Mouse (Mus musculus): ENCODE data around the gene Tmem107.

Tmem107 gene

DNA sequence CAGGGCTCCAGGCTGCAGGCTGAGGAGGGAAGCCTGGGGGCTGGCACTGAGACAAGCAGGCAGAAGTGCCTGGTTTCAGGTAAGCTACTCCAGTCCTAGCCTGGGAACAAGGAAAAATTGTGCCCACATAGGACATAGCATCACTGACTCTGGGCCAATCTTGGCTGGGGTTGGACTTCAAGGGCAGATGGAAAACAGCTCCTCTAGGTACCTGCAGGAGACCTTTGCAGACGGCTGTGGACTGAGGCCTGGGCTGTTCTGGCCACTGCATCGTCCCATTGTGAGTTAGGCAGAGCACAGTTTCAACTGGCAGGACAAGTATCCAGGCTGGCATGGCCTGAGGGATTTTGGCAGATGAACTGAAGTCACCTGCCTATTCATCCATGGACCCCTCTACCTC is 35.2 kb downstream of the Tmem107 start:
- DNase-seq (ENCODE audit: low spot score in 2 of 2): no peak

DNA sequence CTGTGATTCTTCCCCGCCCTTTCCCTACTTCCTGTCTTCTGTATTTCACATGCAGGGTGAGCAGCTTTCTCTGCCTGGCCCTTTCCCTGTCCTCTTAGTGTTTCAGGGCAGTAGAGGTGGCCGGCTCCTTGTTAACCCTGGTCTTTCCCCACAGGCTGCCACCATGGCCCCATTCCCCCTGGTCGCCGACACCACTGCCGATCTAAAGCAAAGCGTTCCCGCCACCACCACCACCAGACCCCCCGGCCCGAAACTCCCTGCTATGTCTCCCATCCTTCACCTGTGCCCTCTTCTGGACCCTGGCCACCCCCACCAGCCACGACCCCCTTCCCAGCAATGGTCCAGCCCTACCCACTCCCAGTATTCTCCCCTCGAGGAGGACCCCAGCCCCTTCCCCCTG is 35.7 kb downstream of the Tmem107 start:
- DNase-seq (ENCODE audit: low spot score in 2 of 2): no peak

DNA sequence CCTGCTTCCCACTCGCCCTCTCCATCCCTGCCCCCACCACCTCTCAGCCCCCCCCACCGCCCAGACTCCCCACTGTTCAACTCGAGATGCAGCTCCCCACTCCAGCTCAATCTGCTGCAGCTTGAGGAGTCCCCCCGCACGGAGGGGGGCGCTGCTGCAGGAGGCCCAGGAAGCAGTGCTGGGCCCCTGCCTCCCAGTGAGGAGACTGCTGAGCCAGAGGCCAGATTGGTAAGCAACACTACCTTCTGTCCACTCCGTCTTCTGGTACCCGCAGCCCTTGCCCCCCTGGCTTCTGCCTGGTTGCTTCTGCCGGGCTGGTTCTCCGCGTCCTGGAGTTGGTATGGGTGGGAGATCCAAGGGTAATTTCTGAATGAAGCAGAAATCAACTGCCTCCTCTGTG is 36.2 kb downstream of the Tmem107 start:
- DNase-seq (ENCODE audit: low spot score in 2 of 2): no peak

DNA sequence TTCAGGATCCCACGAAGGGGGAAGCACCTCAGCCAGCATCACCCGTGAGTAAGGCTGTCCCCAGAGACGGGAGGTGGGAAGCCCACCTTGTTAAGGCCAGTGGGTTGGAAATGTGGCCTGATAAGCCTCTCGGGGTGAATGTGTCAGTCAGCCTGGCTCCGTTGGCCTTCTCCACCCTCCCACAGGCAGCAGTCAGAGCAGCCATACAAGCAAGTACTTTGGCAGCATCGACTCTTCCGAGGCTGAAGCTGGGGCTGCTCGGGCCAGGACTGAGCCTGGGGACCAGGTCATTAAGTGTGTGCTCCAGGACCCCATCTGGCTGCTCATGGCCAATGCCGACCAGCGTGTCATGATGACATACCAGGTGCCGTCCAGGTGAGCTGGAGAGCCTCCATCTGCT is 37.1 kb downstream of the Tmem107 start:
- DNase-seq (ENCODE audit: low spot score in 2 of 2): no peak

DNA sequence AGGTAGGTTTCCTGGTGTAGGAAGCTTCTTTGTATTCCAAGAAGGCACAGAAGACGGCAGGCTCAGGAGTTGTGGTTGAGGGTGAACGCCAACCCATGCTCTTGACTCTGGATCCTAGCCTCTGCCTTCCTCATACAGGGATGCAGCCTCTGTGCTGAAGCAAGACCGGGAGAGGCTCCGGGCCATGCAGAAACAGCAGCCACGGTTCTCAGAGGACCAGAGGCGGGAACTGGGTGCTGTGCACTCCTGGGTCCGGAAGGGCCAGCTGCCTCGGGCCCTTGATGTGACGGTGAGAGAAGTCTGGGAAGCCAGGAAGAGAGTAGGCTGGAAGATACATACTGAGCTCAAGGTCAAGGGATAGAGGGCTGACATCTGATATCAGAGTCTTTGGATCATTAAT is 37.6 kb downstream of the Tmem107 start:
- no peak for DNase-seq (ENCODE audit: low spot score in 2 of 2)

DNA sequence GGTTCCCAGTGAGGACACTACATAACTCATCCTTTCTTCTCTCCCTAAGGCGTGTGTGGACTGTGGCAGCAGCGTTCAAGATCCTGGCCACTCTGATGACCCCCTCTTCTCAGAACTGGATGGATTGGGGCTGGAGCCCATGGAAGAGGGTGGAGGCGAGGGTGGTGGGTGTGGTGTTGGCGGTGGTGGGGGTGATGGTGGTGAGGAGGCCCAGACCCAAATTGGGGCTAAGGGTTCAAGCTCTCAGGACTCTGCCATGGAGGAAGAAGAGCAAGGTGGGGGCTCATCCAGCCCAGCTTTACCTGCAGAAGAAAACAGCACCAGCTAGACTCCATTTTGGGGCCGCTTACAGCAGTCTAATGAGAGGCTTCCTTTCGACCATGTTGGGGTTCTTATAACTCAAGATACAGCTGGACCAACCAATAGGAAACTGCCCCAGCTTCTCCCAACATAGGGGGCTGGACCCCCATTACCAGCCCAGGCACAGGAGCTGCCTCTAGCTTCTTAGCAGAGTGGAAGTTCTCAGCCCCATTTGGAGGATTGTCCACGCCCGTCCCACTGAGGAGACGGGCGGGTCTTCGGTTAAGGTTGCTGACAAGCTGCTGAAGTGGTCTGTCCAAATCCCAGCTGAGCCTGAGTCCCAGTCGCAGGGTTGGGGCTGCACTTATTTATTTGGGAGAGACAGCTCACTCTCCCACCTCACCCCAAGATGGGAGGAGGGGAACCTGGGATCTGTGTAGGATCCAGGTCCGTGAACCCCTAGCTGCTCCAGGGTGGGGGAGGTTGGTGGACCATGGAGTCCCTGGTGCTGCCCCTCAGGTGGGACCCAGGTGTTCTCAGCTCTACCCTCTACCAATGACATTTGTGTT is 38.7 kb downstream of the Tmem107 start:
- DNase-seq (ENCODE audit: low spot score in 2 of 2): no peak

DNA sequence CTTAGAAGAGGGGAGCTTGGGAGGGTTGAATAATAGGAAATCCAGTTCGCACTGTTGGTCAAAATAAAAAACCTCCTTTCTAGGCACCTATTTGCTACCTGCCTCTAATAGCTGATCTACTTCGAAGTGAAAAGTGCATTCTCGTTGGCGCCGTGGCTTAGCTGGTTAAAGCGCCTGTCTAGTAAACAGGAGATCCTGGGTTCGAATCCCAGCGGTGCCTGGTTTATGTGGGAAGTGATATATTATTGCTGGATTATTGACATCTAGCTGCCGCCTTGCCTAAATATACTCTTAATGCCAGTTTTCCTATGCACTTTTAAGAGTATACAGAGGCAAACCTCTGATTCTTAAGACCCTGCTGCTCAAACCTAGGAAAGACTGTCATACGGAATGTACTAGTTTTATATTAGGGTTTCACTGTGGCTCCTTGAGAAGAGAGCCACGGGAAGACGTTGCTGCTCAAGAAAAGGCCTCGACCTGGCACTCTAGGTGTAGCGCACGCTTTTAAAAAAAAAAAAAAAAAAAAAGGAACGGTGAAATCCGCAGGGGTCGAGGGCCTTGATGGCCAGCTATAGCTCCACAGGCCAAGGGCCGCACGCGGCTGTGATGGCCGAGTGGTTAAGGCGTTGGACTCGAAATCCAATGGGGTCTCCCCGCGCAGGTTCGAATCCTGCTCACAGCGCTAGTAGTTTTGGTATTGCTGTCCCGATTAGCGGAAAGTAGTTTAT is 39.9 kb downstream of the Tmem107 start:
- DNase-seq (ENCODE audit: low spot score in 2 of 2): peak; percentile 92 to 94

DNA sequence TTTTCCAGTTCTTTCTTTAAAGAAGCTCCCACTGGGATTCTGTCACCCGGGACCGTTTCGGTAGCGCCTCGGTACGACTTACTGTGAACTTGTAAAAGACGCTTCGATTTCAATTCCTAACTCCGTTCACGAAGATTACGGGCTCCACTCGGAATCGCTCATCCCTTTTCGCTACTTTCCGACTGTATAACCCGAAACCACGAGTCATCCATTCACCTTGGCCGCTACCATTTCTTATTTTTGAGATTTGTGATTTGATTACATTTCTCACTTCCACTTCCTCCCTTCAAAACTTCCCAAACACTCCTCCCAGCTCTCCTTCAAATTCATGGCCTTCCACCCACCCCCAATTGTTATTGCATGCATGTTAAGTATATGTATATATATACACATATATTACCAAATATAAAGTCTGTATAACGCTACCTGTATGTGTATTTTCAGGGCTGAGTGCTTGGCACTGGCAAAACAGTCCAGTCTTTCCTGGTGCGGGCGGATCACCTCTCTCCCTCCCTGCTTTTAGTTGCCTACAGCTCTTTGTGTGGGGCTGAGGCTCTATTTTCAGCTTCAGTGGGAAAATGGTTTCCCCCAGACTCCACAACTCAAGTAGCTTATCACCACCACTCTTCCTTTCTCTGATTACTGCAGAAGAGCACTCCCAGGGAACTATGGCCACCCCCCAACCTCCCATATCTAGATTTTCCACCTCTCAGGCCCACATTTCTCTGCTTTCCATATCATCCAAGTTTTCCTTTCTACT is 40.6 kb downstream of the Tmem107 start:
- DNase-seq (ENCODE audit: low spot score in 2 of 2): no peak

DNA sequence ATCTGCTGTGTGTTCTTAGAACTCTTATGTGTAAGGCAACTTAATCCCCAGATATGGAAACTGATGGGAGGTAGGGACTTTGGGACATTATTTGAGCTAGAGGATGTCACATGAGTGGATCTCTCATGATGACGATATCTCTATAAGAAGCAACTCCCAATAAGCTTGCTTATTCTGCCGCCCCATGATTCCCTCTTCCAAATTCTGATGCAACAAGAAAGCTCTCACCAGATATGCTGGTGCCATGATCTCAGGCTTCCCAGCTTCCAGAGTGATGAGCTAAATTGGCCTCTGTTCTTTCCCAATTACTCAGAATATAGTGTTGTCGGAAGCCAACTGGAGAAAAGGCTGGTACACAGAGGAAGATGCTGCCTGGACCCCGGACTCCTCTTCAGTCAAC is 41.3 kb downstream of the Tmem107 start:
- DNase-seq (ENCODE audit: low spot score in 2 of 2): no peak

DNA sequence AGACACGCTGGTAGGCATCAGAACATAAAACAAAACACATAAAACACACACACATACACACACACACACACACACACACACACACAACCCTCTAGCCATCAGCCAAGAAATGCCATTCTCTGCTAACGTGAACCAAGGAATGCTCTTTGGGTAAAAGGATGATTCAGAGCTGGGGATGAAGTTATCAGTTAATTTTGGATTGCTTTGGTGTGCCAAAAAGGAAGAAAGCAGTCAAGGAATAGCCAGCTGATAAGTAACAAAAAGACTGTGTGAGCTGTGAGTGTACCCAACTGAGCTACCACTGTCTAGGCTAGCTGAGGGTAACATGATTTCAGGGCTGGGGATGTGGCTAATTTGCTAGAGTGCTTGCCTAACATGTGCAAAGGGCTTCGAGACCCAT is 43.4 kb downstream of the Tmem107 start:
- no peak for DNase-seq (ENCODE audit: low spot score in 2 of 2)

DNA sequence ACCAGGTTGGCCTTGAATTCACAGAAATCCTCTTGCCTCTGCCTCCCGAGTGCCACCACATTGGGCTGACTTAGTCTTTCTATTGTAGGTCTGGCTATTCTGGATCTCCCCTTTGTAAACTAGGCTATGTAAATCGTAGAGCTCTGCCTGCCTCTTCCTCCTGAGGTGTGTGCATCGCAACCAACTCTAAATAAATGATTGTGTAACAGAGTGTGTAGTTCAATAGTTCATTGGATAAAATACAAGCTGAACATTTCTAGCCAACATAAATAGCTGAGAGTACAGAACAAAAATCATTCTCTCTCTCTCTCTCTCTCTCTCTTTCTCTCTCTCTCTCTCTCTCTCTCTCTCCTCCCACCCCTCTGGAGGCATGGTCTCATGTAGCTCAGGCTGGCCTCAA is 44.0 kb downstream of the Tmem107 start:
- no peak for DNase-seq (ENCODE audit: low spot score in 2 of 2)

DNA sequence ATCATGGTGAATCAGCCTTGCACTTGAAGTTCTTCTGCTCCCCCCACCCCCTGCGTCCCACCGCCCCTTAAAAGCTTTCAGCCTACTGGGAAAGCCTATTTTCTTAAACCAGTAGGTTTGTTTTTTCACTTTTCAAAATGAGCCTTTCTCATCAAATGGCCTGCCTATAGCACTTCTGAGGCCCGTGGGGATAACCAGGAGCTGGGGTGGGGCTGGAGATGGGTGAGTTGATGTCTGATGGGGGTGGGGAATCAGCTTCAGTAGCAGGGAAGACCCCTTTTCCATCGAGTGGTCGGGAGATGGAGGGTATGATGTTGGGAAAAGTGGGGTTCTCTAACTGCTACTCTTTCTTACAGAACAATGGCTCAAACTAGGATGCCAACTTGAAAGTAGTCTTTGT is 46.2 kb downstream of the Tmem107 start:
- no peak for DNase-seq (ENCODE audit: low spot score in 2 of 2)

DNA sequence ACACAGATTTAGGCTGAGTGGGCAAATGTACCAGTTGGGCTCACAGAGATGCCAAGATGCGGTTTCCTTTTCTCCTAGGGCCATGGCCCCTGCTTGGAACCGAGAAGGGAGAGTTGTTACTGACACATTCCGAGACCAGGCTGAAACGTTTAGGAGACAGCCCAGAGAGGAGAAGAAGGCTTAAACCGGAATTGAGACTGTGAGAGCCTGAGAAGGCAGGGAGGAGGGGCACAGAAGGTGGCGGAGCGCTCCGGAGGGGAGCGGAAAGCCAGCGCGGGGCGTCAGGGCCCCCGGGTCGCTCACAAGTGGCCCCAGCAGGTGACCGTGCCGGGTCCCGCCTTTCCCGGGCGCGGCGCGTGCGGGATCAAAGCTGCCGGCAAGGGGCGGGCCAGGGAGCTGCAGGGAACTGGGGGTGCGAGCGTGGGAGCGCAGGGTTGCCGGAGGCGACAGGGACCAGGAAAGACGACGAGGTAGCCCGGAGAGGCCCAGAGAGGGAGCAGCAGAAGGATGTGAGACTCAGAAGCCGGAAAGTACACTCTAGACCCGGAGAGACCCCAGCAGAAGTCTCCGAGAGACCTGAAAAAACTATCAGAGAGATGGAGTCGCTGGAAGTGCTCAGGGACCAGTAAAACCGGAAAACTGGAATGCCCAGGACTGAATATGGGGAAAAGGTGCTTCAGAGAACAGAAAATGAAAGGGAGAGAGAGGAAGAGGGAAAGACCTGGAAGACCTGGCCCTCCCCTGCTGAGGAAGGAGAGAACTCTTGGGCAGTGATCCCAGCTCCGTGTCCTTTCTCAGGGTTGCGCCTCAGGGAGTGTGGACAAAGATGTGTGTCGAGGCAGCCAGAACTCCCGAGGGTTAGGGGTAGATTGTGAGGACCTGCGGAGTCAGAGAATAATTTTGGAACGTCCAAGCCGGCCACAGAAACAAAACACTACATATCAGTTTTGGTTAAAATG is 47.4 kb downstream of the Tmem107 start:
- peak; percentile 71 to 77 for DNase-seq (ENCODE audit: low spot score in 2 of 2)

DNA sequence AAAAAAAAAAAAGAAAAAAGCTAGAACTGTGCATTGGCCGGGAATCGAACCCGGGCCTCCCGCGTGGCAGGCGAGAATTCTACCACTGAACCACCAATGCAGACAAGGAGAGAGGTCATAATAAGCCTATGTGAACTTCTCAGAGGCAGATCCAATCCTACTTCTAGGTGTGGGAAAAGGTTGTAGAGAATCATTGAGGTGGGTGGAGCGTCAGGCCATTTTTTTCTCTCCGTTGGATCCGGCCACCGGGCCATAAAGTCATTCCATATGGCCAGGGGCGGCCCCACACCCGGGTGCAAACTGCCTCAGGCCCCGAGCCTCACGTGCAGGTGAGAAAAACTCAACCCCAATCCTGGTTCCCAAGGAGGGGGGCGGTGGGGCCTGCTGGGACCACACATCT is 48.2 kb downstream of the Tmem107 start:
- peak; percentile 87 to 94 for DNase-seq (ENCODE audit: low spot score in 2 of 2)

DNA sequence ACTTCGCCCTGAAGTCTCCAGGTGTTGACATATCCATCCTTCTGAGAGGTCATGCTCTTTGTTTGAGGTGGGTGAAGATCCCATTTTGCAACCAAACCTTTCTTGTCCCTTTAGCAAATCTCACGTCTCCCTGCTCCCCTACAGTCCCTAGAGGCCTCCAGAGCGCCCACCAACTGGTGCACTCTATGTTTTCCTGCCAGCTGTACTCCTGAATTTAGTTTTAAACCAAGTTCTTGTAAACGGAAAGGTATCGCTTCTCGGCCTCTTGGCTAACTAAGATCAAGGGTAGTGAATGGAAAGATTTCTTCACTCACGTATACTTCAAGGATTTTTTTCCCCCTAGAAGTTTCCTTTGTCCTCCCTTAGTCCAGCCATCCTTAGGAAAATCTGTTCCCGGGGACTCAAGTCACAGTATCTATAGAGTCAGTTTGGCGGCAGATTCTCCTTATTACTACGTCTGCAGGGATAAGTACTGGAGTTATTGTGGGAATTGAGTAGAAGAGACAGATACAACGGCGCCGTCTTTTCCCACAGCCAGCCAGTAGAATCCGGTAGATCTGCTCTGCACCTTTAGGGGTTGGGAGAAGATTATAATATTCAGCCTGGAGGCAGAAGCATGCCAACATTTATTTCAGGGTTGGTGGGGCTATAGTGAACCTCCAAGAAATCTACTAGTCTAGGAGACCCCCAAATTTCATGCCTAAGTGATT is 49.0 kb downstream of the Tmem107 start:
- no peak for DNase-seq (ENCODE audit: low spot score in 2 of 2)

DNA sequence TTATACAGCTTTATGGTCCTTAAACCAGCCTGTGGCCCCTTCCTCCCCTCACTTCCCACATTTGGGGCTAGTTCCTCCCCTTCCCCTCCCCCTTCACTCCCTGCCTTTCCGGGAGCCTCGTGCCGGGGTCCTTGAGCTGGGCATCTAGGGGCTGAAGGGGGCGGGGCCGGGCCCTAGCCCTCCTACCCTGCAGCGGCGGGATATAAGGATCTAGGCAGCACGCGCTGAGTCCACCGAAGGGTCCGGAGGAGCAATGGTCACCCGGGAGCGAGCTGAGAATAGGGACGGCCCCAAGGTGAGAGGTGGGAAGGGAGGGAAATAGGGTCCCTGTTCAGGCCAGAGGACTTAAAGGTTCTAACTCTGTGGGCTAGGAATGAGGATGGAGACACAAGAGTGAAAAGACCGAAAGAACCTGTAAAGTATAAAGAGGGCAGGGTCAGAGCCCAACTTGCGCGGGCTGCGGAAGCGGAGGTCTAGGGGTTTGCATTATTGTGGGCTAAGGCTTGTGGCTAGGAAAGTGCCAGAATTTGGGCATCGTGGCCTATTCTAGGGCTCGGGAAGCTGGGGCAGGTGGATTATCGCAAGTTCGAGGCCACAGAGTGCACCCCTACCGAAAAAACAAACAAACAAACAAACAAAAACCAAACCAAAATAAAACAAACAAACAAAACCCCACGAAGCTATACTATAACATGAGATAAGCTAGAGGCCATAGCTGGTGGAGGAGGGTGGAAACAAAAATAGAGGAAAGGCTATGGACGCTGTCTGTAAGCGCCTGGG is 49.8 kb downstream of the Tmem107 start, which contains the start of gene Hes7:
Gene Hes7, plus strand, starts transcription at position 184 of the 780 bp plus-strand sequence.
- DNase-seq (ENCODE audit: low spot score in 2 of 2): peak in 1 of 2 experiments; percentile 32

DNA sequence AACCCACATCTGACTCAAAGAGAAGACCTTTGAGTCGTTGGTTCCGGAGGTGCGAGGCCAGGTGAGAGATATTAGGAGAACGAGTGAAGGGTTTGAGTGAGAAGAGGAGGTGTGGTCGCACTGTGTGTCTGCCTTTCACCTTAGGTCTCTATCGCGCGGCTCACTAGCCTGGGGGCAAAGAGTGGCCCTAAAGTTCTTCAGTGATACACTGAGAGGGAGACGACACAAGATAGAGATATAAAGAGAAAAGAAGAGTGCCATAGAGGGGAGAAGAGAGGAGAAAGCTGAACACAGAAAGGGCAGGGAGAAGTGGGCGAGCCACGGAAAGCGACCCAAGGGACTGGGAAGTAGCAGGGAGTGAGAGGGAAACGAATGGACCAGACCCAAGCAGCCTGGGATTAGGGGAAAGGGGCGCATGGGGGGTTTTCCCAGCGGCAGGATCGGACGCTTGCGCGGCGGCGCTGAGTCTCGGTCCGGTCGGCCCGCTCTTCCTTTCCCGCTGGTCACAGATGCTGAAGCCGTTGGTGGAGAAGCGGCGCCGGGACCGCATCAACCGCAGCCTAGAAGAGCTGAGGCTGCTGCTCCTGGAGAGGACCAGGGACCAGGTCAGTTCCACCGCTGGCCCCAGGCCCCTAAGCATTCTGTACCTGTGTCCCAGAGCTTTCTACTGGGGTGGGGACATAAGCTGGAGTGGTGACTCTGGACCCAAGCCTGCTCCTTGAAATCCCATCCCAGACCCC is 50.6 kb downstream of the Tmem107 start:
- DNase-seq (ENCODE audit: low spot score in 2 of 2): peak in 1 of 2 experiments; percentile 46

DNA sequence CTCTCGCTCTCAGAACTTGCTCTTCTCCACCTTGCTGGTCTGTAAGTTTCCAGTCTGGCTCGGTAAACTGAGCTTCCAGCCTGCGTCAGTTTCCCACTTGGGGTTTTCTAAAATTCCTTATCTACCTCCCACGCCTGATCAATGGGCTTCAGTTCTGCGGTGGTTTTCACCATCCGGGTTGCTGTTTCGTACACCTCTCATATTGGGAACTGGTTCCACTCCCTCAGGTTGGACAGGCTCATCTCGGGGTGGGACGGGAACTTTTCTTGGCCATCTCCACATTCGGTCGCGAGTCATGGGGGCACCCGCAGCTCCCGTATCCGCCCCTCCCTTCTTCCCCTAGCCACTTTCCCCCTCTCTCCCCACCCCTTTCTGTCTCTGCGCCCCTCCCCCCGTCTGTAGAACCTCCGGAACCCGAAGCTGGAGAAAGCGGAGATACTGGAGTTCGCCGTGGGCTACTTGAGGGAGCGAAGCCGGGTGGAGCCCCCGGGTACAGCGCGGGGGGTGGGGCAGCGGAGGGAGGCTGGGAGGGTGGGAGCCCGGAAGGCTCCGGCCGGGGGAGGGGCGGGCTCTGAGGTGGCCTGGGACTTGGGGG is 51.2 kb downstream of the Tmem107 start:
- peak in 1 of 2 experiments; percentile 46 for DNase-seq (ENCODE audit: low spot score in 2 of 2)
